Mouse (Mus musculus) bone marrow, adult 2 months (tissue): ENCODE data around the gene Srpr. TPM values are rescaled to one million over a fixed set of nuclear protein-coding genes. Genes with fewer than 3 reads are reported as not detected.

Experiments
- H3K27ac ChIP-seq: fragments of 200-500 bp; 2 replicates; pipeline ENCODE4 v1.5.1; 2012; ENCODE audit warnings: low read depth, mild to moderate bottlenecking, control low read depth, inconsistent platforms, low read length; ENCODE audit not compliant: control insufficient read depth, poor library complexity, insufficient read depth
- H3K4me1 ChIP-seq: fragments of 200-500 bp; 2 replicates; pipeline ENCODE4 v1.6.1; 2011; ENCODE audit warnings: low read length; ENCODE audit not compliant: control insufficient read depth, insufficient read depth
- H3K4me3 ChIP-seq: fragments of 200-500 bp; replicated peaks from 2 replicates; pipeline ENCODE3; 2011; ENCODE audit warnings: mild to moderate bottlenecking, low read depth, low read length, control low read depth; ENCODE audit not compliant: control insufficient read depth
- CTCF ChIP-seq: fragments of 200-500 bp; IDR thresholded peaks from 2 replicates; pipeline ENCODE4 v1.5.1; 2011; ENCODE audit warnings: low read length, control low read depth; ENCODE audit not compliant: control insufficient read depth, insufficient read depth
- POLR2A ChIP-seq: fragments of 200-500 bp; IDR thresholded peaks from 2 replicates; pipeline ENCODE4 v1.6.1; 2011; ENCODE audit warnings: low read depth, mild to moderate bottlenecking, control low read depth, low read length, borderline replicate concordance; ENCODE audit not compliant: control insufficient read depth
- WGBS: fragments of 180-500 bp; shearing (Covaris S2); methylation state at CpG from one replicate; pipeline ENCODE4 v1.1.7; 2018; 5-methylcytosine and 5-hydroxymethylcytosine counted together
- polyA plus RNA-seq: library from polyadenylated mRNA; stranded (reverse); fragments of >200 nt; gene quantifications from 2 replicates; pipeline ENCODE4 v1.2.4, GENCODE M21; 2011; ENCODE audit warnings: low replicate concordance; ENCODE audit not compliant: missing spikeins, insufficient read depth, insufficient read length

Srpr gene
- polyA plus RNA-seq, 1 experiment, result 50.8 TPM

DNA sequence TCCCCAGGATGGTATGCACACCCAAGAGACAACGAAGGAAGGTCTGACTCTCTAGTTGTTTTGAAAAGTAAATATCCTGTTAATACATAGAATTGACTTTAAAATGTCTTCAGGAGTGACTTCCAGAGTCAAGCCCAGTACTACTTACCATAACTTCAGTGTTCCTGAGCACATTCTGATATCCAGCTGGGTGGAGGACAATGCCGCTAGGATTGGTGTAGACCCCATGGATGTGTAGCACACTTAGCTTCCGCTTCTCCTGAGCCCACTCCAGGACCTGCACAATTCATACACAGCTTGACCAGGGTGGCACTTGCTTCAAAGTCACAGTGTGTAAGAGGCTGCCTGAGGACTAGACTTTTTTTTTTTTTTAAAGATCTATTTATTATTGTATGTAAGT, 23.5 kb downstream of the Srpr start:
- no peak overlapping the region for H3K27ac ChIP-seq
- 88% methylated on average over 3 of the region's 3 CpGs for WGBS
- no peak overlapping the region for H3K4me3 ChIP-seq
- H3K4me1 ChIP-seq, result no peaks in the 10 kb centered on the region
- no peak for TF ChIP-seq CTCF
- no peak for TF ChIP-seq POLR2A

DNA sequence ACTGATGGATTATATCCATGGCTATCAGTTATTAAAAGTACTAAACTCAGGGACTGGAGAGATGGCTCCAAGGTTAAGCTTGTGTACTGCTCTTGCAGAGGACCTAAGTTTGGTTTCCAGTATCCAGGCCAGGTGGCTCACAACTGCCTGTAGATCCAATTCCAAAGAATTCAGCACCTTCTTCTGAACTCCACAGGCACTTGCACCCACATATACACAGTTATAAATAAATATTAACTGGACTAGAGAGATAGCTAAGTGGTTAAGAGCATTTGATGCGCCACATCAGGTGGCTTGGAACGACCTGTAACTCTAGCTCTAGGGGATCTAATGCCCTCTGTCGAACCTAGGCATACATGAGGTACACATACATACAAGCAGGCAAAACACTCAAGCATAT, 28.7 kb downstream of the Srpr start:
- WGBS, result 84% methylated on average over 3 of the region's 3 CpGs
- H3K4me3 ChIP-seq, result no peak overlapping the region
- no peaks in the 10 kb centered on the region for H3K4me1 ChIP-seq
- no peak overlapping the region for H3K27ac ChIP-seq
- no peak for TF ChIP-seq POLR2A
- no peak for TF ChIP-seq CTCF

DNA sequence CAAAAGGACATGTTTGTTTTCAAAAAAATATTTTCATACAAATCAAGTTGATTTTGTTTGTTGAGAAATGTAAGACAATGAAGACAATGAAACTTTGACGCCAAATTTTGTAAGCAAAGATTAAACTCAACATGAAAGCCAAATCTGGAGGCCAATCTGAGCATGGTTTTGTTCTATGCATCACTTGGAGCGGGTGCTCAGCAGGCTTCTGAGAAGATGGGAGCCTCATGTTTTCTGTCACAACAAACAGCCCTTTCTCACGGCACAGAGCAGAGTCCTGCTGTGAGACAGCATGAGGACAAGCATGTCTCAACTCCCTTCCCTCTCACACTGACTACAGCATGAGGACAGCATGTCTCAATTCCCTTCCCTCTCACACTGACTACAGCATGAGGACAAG, 36.0 kb downstream of the Srpr start:
- Histone ChIP-seq H3K4me3 (no peak overlapping the region), H3K4me1 (no peaks in the 10 kb centered on the region), H3K27ac (no peak overlapping the region)
- 80% methylated on average over 3 of the region's 3 CpGs for WGBS
- TF ChIP-seq CTCF (no peak), POLR2A (no peak)

DNA sequence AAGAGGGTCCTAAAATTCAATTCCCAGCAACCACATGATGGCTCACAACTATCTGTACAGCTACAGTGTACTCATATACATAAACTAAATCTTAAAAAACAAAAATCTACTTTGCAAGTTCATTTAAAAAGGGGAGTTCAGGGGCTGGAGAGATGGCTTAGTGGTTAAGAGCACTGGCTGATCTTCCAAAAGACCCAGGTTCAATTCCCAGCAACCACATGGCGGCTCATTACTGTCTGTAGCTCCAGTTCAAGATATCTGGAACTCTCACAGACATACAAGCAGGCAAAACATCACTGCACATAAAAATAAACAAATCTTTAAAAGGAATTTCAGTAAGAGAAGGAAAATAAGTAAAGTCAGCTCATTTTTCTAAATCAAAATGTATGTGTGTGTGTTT, 38.4 kb downstream of the Srpr start:
- no peak for TF ChIP-seq CTCF
- TF ChIP-seq POLR2A, result no peak
- H3K27ac ChIP-seq, result no peak overlapping the region
- WGBS, result 88% methylated on average over 1 of the region's 1 CpGs
- H3K4me1 ChIP-seq, result no peaks in the 10 kb centered on the region
- H3K4me3 ChIP-seq, result no peak overlapping the region

DNA sequence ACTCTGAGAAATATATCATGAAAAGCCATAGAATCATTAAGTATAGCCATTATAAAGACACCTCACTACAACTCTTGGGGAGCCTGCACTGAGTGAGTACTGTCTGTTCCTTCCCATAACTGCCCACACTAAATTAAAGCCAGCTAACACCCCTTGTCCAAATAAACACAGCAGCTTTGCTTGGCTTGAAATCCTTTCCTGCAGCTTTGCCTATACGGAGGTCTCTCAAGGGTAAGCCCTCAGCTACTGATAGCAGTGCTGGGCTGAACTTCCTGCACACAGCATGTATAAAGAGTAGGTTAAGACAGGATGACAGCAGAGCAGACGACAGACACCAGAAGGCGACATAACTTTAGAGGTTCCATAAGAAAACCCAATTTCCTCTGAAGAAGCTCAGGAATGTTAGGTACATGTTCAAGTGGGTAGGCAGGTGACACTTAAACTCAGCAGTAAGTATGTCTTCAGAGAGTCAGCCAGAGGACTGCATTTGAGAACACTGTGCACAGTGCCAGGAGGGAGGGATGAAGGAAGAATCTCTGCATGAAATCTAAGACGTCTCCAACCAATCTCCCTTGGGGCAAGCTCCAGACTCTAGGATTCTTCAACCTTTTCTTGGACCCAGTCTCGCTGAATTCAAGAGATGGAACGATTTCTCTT, 39.1 kb downstream of the Srpr start:
- 87% methylated on average over 6 of the region's 6 CpGs for WGBS
- TF ChIP-seq CTCF (no peak), POLR2A (no peak)
- no peak overlapping the region for H3K27ac ChIP-seq
- no peak overlapping the region for H3K4me3 ChIP-seq
- H3K4me1 ChIP-seq, result no peaks in the 10 kb centered on the region

DNA sequence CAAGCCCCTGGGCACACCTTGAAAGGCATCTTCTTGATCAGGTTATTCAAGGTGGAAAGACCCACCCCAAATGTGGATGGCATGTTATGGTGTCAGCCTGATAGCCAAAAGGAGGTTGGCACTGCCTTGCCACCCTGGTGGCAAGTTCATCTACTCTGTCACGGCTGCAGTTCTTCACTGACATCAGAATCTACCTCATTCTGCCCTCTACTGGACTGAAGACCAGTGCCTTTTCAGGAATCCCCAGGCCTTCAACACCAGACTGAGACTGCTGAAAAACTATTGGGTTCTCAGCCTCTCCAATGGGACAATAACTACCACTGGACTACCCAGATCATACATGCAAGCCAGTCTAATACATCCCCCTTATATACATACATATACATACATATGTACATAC, 39.8 kb downstream of the Srpr start:
- TF ChIP-seq CTCF (no peak), POLR2A (no peak)
- Histone ChIP-seq H3K4me3 (no peak overlapping the region), H3K4me1 (no peaks in the 10 kb centered on the region), H3K27ac (no peak overlapping the region)
- whole genome bisulfite sequencing, result 69% methylated on average over 1 of the region's 1 CpGs

DNA sequence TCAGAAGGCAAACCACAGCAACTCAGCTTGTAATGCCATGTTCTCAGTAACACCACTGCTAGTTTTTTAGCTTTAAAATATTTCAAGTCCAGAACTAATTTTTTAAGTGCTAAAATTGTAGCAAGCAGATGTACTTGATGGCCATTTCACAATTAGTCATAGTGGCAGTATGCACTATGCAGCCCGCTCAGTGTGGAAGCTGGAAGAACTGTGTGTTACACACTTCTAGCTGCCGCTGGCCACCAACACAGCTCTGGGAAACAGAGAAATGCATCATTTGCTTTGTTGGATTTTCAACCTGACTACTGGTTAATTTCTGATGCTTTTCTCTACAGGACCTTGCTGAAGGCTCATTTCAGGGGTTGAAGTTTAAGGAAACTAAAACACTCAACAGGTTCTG, 47.4 kb downstream of the Srpr start:
- H3K27ac ChIP-seq, result no peak overlapping the region

DNA sequence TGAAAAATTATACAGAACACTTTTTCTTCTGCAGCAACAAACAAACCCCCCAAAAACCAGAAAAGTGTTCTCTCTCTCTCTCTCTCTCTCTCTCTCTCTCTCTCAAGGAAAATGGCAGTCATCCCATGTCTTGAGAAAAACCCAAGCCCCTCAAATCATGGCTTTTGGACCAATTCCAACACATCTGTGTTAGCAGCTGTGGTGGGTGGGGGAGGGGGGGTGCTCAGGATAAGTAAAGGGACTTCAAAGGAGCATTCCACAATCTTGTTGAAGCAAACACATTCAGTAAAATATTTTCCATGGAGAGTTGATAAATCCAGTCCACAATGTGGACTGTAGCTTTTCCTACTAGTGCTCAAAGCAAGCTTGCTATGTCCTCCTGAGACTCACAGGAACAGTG, 49.5 kb downstream of the Srpr start:
- TF ChIP-seq CTCF (no peak), POLR2A (no peak)
- Histone ChIP-seq H3K27ac (no peak overlapping the region), H3K4me3 (no peak overlapping the region), H3K4me1 (no peaks in the 10 kb centered on the region)

More for the DNA sequence above, 47.4 kb downstream of the Srpr start:
- TF ChIP-seq POLR2A, result no peak
- no peak for TF ChIP-seq CTCF
- WGBS, result 89% methylated on average over 2 of the region's 2 CpGs
- Histone ChIP-seq H3K4me1 (no peaks in the 10 kb centered on the region), H3K4me3 (no peak overlapping the region)

DNA sequence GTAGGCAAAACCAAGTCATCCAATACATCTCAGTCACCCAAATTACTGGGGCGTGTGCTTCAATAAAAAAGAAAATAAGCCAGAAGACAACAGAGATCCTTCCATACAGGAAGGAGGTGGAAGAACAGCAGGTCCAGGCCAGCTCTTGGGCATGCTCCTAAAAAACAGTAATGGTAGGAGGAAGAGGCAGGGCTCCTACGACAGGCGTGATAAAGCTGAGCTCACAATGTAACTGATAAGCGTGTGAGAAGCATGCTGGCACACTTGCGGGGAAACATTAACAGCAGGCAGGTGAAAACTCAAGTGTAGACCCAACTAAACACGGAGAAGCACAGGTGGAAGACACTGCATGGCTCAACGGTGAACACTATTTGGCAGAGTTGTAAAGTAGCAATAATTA, 57.4 kb downstream of the Srpr start:
- TF ChIP-seq POLR2A, result no peak
- no peak for TF ChIP-seq CTCF
- Histone ChIP-seq H3K4me3 (no peak overlapping the region), H3K27ac (no peak overlapping the region), H3K4me1 (no peaks in the 10 kb centered on the region)
- 67% methylated on average over 7 of the region's 7 CpGs for WGBS
